In genomic region chr2:57374647-57375046, GRCm38 (mm10) we compare ENCODE assay signal across 8 mouse cellular contexts.
A peak's percentile ranks its signal among the peaks of the same experiment; 100 is the strongest.
DNase-seq lines count a peak whose midpoint lies in the region; ATAC-seq and TF ChIP-seq lines count a peak whose summit lies in the region.
"Had no signal": no experiment of that assay in that cellular context is flagged by ENCODE, and none has a peak within 500 bp of the region (broad histone marks: within the 10 kb centered on the region; RNA-seq: fewer than 3 reads in every experiment).

No protein-coding gene starts in this region.

- H3K9me3 ChIP-seq in neural tube, embryonic 12.5 days: no peaks in the 10 kb centered on the region
- no peaks in the 10 kb centered on the region for H3K9me3 ChIP-seq in hindbrain, postnatal 0 days (ENCODE audit: low read length)
- no peaks in the 10 kb centered on the region for H3K9me3 ChIP-seq in stomach, postnatal 0 days (ENCODE audit: control insufficient read depth, low read length)
- H3K9me3 ChIP-seq: liver, embryonic 15.5 days had no signal

- H3K9ac ChIP-seq in neural tube, embryonic 12.5 days: no peak overlapping the region
- H3K9ac ChIP-seq in hindbrain, postnatal 0 days (replicated peaks; ENCODE audit: low read length): no peak overlapping the region
- no peak overlapping the region for H3K9ac ChIP-seq in stomach, postnatal 0 days (ENCODE audit: low read length)
- H3K9ac ChIP-seq: liver, embryonic 15.5 days had no signal

- intact Hi-C loops in left cerebral cortex, postnatal 4 days (cut with DNase I): no loop called here

- H3K36me3 ChIP-seq in neural tube, embryonic 12.5 days: no peaks in the 10 kb centered on the region
- H3K36me3 ChIP-seq in hindbrain, postnatal 0 days (ENCODE audit: insufficient read depth, low read length): no peaks in the 10 kb centered on the region
- no peaks in the 10 kb centered on the region for H3K36me3 ChIP-seq in stomach, postnatal 0 days (ENCODE audit: control insufficient read depth, insufficient read depth, low read length)
- H3K36me3 ChIP-seq: liver, embryonic 15.5 days had no signal

- ATAC-seq in neural tube, embryonic 12.5 days (ENCODE audit: low FRiP score, low read depth): 0 out of 2 replicates have a peak, but pooled peaks have one; percentile 18
- 0 out of 2 replicates have a peak, but pooled peaks have one; percentile 15 for ATAC-seq in hindbrain, postnatal 0 days
- no peak for ATAC-seq in stomach, postnatal 0 days (ENCODE audit: low FRiP score, low TSS enrichment)

- H3K27me3 ChIP-seq in neural tube, embryonic 12.5 days (replicated peaks): no peaks in the 10 kb centered on the region
- no peaks in the 10 kb centered on the region for H3K27me3 ChIP-seq in hindbrain, postnatal 0 days (ENCODE audit: insufficient read depth, low read length)
- H3K27me3 ChIP-seq in stomach, postnatal 0 days (ENCODE audit: control insufficient read depth, insufficient read depth, low read length): no peaks in the 10 kb centered on the region
- H3K27me3 ChIP-seq: liver, embryonic 15.5 days had no signal

- DNase-seq in neural tube, embryonic 10.5 days (ENCODE audit: extremely low spot score, low spot score): no peak
- peak; percentile 33 to 54 for DNase-seq in cerebellum, postnatal 25 days
- DNase-seq in hindbrain, postnatal 0 days (ENCODE audit: low spot score): peak; percentile 34
- DNase-seq in stomach, postnatal 0 days (ENCODE audit: low spot score): no peak
- no peak for DNase-seq in gastrocnemius, adult 8-10 months (ENCODE audit: low spot score in 2 of 2)
- no peak for DNase-seq in left cerebral cortex, postnatal 4 days

- TF ChIP-seq CTCF in hindbrain, postnatal 0 days (IDR thresholded peaks at IDR 0.05; ENCODE audit: low read depth): peak; percentile 47
- TF ChIP-seq CTCF in stomach, postnatal 0 days (IDR thresholded peaks at IDR 0.05; ENCODE audit: low read depth): peak; percentile 65

- no peak overlapping the region for H3K27ac ChIP-seq in neural tube, embryonic 12.5 days
- no peak overlapping the region for H3K27ac ChIP-seq in hindbrain, postnatal 0 days
- H3K27ac ChIP-seq in stomach, postnatal 0 days (replicated peaks): no peak overlapping the region
- H3K27ac ChIP-seq: liver, embryonic 15.5 days had no signal

- TF ChIP-seq EP300 in stomach, postnatal 0 days (optimal IDR thresholded peaks at IDR 0.05): no peak

- no peak overlapping the region for H3K4me2 ChIP-seq in neural tube, embryonic 12.5 days (replicated peaks)
- H3K4me2 ChIP-seq in hindbrain, postnatal 0 days (ENCODE audit: low read depth, low read length): no peak overlapping the region
- H3K4me2 ChIP-seq in stomach, postnatal 0 days (replicated peaks; ENCODE audit: low read depth): no peak overlapping the region
- H3K4me2 ChIP-seq: liver, embryonic 15.5 days had no signal

- no peak overlapping the region for H3K4me3 ChIP-seq in neural tube, embryonic 12.5 days
- H3K4me3 ChIP-seq in hindbrain, postnatal 0 days (ENCODE audit: low read length): no peak overlapping the region
- H3K4me3 ChIP-seq in stomach, postnatal 0 days (ENCODE audit: low read depth, low read length): no peak overlapping the region
- H3K4me3 ChIP-seq: liver, embryonic 15.5 days had no signal

- peaks cover 9% of the 10 kb centered on the region; the same call in 1 of the 2 replicates for H3K4me1 ChIP-seq in neural tube, embryonic 12.5 days
- H3K4me1 ChIP-seq in hindbrain, postnatal 0 days (ENCODE audit: insufficient read depth, low read length): no peaks in the 10 kb centered on the region
- H3K4me1 ChIP-seq in stomach, postnatal 0 days (replicated peaks; ENCODE audit: control insufficient read depth, insufficient read depth): no peaks in the 10 kb centered on the region
- H3K4me1 ChIP-seq: liver, embryonic 15.5 days had no signal

- 44% methylated on average over 4 of the region's 4 CpGs for WGBS in neural tube, embryonic 12.5 days
- WGBS in hindbrain, postnatal 0 days: 35% methylated on average over 4 of the region's 4 CpGs
- whole genome bisulfite sequencing in stomach, postnatal 0 days: 39% methylated on average over 4 of the region's 4 CpGs

Comparison
In these comparisons a context has a peak if more than half of its experiments do, and no peak if none do; other contexts are left out.
1. DNase-seq: peak in cerebellum, postnatal 25 days (2 of 2) and hindbrain, postnatal 0 days (single experiment); none in neural tube, embryonic 10.5 days (single experiment), stomach, postnatal 0 days (single experiment), gastrocnemius, adult 8-10 months (0 of 2) and left cerebral cortex, postnatal 4 days (single experiment).